9 mouse cellular contexts compared by ENCODE assay signal in the genomic region with DNA sequence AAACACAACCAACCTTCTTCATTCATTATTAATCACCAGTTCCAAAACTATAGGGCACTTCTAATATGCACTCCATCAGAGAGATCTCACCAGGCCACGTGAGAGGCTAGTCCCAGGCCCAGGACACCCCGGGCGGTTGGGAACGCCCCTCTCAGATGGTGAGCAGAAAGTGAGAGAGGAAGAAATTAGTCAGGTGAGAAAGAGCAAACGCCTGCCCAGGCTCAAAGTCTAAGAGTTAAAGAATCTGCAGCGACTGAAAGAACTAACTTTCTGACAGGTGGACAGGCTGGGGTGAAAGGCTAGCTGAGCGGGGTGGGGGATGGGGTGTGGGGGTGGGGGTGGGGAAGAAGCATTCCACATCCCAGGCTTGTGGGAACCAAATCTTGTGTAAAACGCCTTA.
DNase-seq lines count a peak whose midpoint lies in the region; ATAC-seq and TF ChIP-seq lines count a peak whose summit lies in the region.
"Had no signal": no experiment of that assay in that cellular context is flagged by ENCODE, and none has a peak within 500 bp of the region (broad histone marks: within the 10 kb centered on the region; RNA-seq: fewer than 3 reads in every experiment).

No protein-coding gene starts in this region.

- peaks cover 7% of the 10 kb centered on the region for H3K4me1 ChIP-seq in lung, embryonic 14.5 days (ENCODE audit: insufficient read depth)
- peaks cover 17% of the 10 kb centered on the region for H3K4me1 ChIP-seq in intestine, embryonic 16.5 days (ENCODE audit: control insufficient read depth, insufficient read depth, low read length)
- H3K4me1 ChIP-seq in stomach, embryonic 14.5 days (ENCODE audit: control insufficient read depth, insufficient read depth, low read length), result peaks cover 19% of the 10 kb centered on the region

- 0 out of 2 replicates have a peak, but pooled peaks cover 3% of the 10 kb centered on the region for H3K27me3 ChIP-seq in lung, embryonic 14.5 days (ENCODE audit: insufficient read depth, low read length)
- no peaks in the 10 kb centered on the region for H3K27me3 ChIP-seq in intestine, embryonic 16.5 days (replicated peaks; ENCODE audit: control insufficient read depth, insufficient read depth, low read length)
- H3K27me3 ChIP-seq in stomach, embryonic 14.5 days (ENCODE audit: control insufficient read depth, insufficient read depth, low read length), result no peaks in the 10 kb centered on the region

- H3K4me2 ChIP-seq in lung, embryonic 14.5 days, result peak overlapping the region; percentile 62; the same call in 1 of the 2 replicates
- H3K4me2 ChIP-seq in intestine, embryonic 16.5 days (ENCODE audit: low read depth, low read length), result peak overlapping the region; percentile 68; the same call in 1 of the 2 replicates
- H3K4me2 ChIP-seq in stomach, embryonic 14.5 days (replicated peaks; ENCODE audit: low read depth, low read length), result peak overlapping the region; percentile 50; the same call in 1 of the 2 replicates

- H3K9ac ChIP-seq in lung, embryonic 14.5 days, result no peak overlapping the region
- no peak overlapping the region for H3K9ac ChIP-seq in intestine, embryonic 16.5 days (ENCODE audit: low read depth, low read length)
- no peak overlapping the region for H3K9ac ChIP-seq in stomach, embryonic 14.5 days (replicated peaks; ENCODE audit: low read depth, low read length)
- H3K9ac ChIP-seq: hindbrain, embryonic 13.5 days had no signal

- H3K4me3 ChIP-seq in lung, embryonic 14.5 days (ENCODE audit: low read depth, low read length), result no peak overlapping the region
- H3K4me3 ChIP-seq in intestine, embryonic 16.5 days (ENCODE audit: low read length), result no peak overlapping the region
- H3K4me3 ChIP-seq in stomach, embryonic 14.5 days (ENCODE audit: low read depth, low read length), result no peak overlapping the region
- H3K4me3 ChIP-seq: hindbrain, embryonic 13.5 days had no signal

- TF ChIP-seq CTCF in lung, embryonic 14.5 days (IDR thresholded peaks at IDR 0.05; ENCODE audit: low read depth), result no peak

- no peak overlapping the region for H3K27ac ChIP-seq in lung, embryonic 14.5 days (ENCODE audit: low read depth)
- peak overlapping the region; percentile 95 for H3K27ac ChIP-seq in intestine, embryonic 16.5 days (ENCODE audit: low read length)
- H3K27ac ChIP-seq in stomach, embryonic 14.5 days (ENCODE audit: low read length), result peak overlapping the region; percentile 87; the same call in 1 of the 2 replicates
- H3K27ac ChIP-seq: hindbrain, embryonic 13.5 days had no signal

- WGBS in lung, embryonic 14.5 days, result 8% methylated on average over 8 of the region's 8 CpGs
- WGBS in intestine, embryonic 16.5 days, result 9% methylated on average over 8 of the region's 8 CpGs
- WGBS in stomach, embryonic 14.5 days, result 6% methylated on average over 8 of the region's 8 CpGs

- no peak for DNase-seq in lung, embryonic 14.5 days
- DNase-seq in lung, postnatal 4 days, result no peak
- peak; percentile 79 to 93 for DNase-seq in kidney, postnatal 25 days
- no peak for DNase-seq in natural killer cell, adult 2 months (ENCODE audit: low spot score in 2 of 2)
- no peak for DNase-seq in spleen, postnatal 36 days (ENCODE audit: low spot score in 2 of 2)
- DNase-seq in cerebellum, adult 11 months, result no peak

- ATAC-seq in lung, embryonic 14.5 days (ENCODE audit: insufficient read depth), result no peak
- ATAC-seq in intestine, embryonic 16.5 days, result peak; percentile 38
- 0 out of 2 replicates have a peak, but pooled peaks have one; percentile 12 for ATAC-seq in stomach, embryonic 14.5 days (ENCODE audit: insufficient number of reproducible peaks, insufficient read depth, low FRiP score, low read depth)

- H3K36me3 ChIP-seq in lung, embryonic 14.5 days (ENCODE audit: insufficient read depth), result no peaks in the 10 kb centered on the region
- no peaks in the 10 kb centered on the region for H3K36me3 ChIP-seq in intestine, embryonic 16.5 days (ENCODE audit: control insufficient read depth, insufficient read depth, low read length)
- no peaks in the 10 kb centered on the region for H3K36me3 ChIP-seq in stomach, embryonic 14.5 days (ENCODE audit: control insufficient read depth, insufficient read depth, low read length)

- no peaks in the 10 kb centered on the region for H3K9me3 ChIP-seq in lung, embryonic 14.5 days (ENCODE audit: low read depth, low read length)
- H3K9me3 ChIP-seq in intestine, embryonic 16.5 days (ENCODE audit: control insufficient read depth, low read length), result no peaks in the 10 kb centered on the region
- no peaks in the 10 kb centered on the region for H3K9me3 ChIP-seq in stomach, embryonic 14.5 days (ENCODE audit: control insufficient read depth, low read depth, low read length)
- H3K9me3 ChIP-seq: hindbrain, embryonic 13.5 days had no signal

Comparison
In these comparisons a context has a peak if more than half of its experiments do, and no peak if none do; other contexts are left out.
1. DNase-seq: peak in kidney, postnatal 25 days (2 of 2); none in lung, embryonic 14.5 days (single experiment), lung, postnatal 4 days (0 of 2), natural killer cell, adult 2 months (0 of 2), spleen, postnatal 36 days (0 of 2) and cerebellum, adult 11 months (single experiment).
2. Peak in every context shown above with its lines, with median percentiles within 50 percentile points of each other: H3K4me2 ChIP-seq.